Mouse (Mus musculus): ENCODE data around the gene Pdia5. TPM values are rescaled to one million over a fixed set of nuclear protein-coding genes. Genes with fewer than 3 reads are reported as not detected.

Pdia5 gene
- total RNA-seq, 2 experiments from 2014 or later = 3.1 to 5.0 TPM

- no peak for DNase-seq
Measured at GRCm38 (mm10) chr16:35484526-35485233, 6.0 kb downstream of the Pdia5 start.

GRCm38 (mm10) chr16:35484105-35484504 lies 6.6 kb downstream of the Pdia5 start:
- no peak for DNase-seq

GRCm38 (mm10) chr16:35479301-35479700 lies 11.4 kb downstream of the Pdia5 start:
- DNase-seq = no peak

GRCm38 (mm10) chr16:35477273-35477672 lies 13.4 kb downstream of the Pdia5 start:
- DNase-seq = no peak

GRCm38 (mm10) chr16:35472569-35473275 lies 18.0 kb downstream of the Pdia5 start:
- DNase-seq = no peak

- DNase-seq = peak; percentile 21
Measured at GRCm38 (mm10) chr16:35471841-35472568, 18.7 kb downstream of the Pdia5 start.

- DNase-seq = no peak
Measured at GRCm38 (mm10) chr16:35470983-35471382, 19.7 kb downstream of the Pdia5 start.

- no peak for DNase-seq
Measured at GRCm38 (mm10) chr16:35470096-35470495, 20.6 kb downstream of the Pdia5 start.

- DNase-seq = no peak
Measured at GRCm38 (mm10) chr16:35469016-35469415, 21.7 kb downstream of the Pdia5 start.

GRCm38 (mm10) chr16:35467044-35467443 lies 23.6 kb downstream of the Pdia5 start:
- DNase-seq = no peak

GRCm38 (mm10) chr16:35465808-35466351 lies 24.8 kb downstream of the Pdia5 start:
- DNase-seq = peak; percentile 11

- no peak for DNase-seq
Measured at GRCm38 (mm10) chr16:35464686-35465308, 25.9 kb downstream of the Pdia5 start.

- DNase-seq = no peak
Measured at GRCm38 (mm10) chr16:35463708-35464107, 27.0 kb downstream of the Pdia5 start.

- DNase-seq = no peak
Measured at GRCm38 (mm10) chr16:35462955-35463354, 27.7 kb downstream of the Pdia5 start.

- DNase-seq = no peak
Measured at GRCm38 (mm10) chr16:35459584-35459983, 31.1 kb downstream of the Pdia5 start.

GRCm38 (mm10) chr16:35458297-35458696 lies 32.4 kb downstream of the Pdia5 start:
- DNase-seq = no peak

- no peak for DNase-seq
Measured at GRCm38 (mm10) chr16:35457488-35457887, 33.2 kb downstream of the Pdia5 start.

- DNase-seq = no peak
Measured at GRCm38 (mm10) chr16:35457011-35457419, 33.7 kb downstream of the Pdia5 start.

- DNase-seq = no peak
Measured at GRCm38 (mm10) chr16:35456305-35456704, 34.4 kb downstream of the Pdia5 start.

GRCm38 (mm10) chr16:35455822-35456221 lies 34.9 kb downstream of the Pdia5 start:
- DNase-seq = no peak

- no peak for DNase-seq
Measured at GRCm38 (mm10) chr16:35450018-35450630, 40.5 kb downstream of the Pdia5 start.

GRCm38 (mm10) chr16:35442026-35442415 lies 48.7 kb downstream of the Pdia5 start:
- DNase-seq = no peak

All from gastrocnemius, postnatal 25 days (tissue).